Mouse (Mus musculus): Measurements from ENCODE around the gene Riox1.

GRCm38 (mm10) chr12:83937600-83937999 is 12.8 kb upstream of the Riox1 start:
- TF ChIP-seq CTCF (IDR thresholded peaks at IDR 0.05; ENCODE audit: control insufficient read depth, insufficient read depth, insufficient replicate concordance, low read depth, low read length) (no peak), POLR2A (IDR thresholded peaks at IDR 0.05; ENCODE audit: control insufficient read depth, low read depth, low read length) (no peak)

All from testis, adult 2 months (tissue).